Mouse (Mus musculus) testis, adult 2 months (tissue): ENCODE measurements around the gene Ssu2.

Experiments
- CTCF ChIP-seq: fragments of 200-500 bp; IDR thresholded peaks from 2 replicates; pipeline ENCODE4 v1.5.1; 2012; ENCODE audit warnings: low read depth, mild to moderate bottlenecking, inconsistent platforms, low read length, moderate library complexity; ENCODE audit not compliant: control insufficient read depth, insufficient read depth, insufficient replicate concordance
- POLR2A ChIP-seq: fragments of 200-500 bp; IDR thresholded peaks from 2 replicates; pipeline ENCODE4 v1.6.1; 2012; ENCODE audit warnings: low read depth, mild to moderate bottlenecking, inconsistent platforms, low read length, moderate library complexity; ENCODE audit not compliant: control insufficient read depth

- no peak for TF ChIP-seq CTCF
- TF ChIP-seq POLR2A = no peak
These were observed 9.5 kb upstream of the Ssu2 start for GRCm38 (mm10) chr6:112397351-112397750.
